19 mouse cellular contexts compared by ENCODE assay signal in the genomic region with DNA sequence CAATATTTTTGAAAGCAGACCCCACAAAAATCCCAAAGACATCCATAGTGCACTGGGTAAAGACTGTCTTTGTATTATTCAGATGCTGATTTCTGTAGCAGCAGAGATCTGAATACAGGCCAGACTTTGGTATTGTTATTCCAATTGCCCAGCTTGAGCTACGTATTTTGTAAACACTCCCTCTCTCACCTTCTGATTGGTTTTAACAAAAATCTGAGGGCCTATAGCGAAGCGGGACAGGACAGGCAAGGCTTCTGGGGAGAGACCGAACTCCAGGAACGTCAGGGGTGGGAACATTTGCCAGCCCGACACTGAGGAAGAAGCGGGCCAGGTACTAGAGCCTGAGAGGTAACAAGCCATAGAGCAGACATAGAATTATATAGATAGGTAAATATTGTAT. TPM values are rescaled to one million over a fixed set of nuclear protein-coding genes. Genes with fewer than 3 reads are reported as not detected.
"Had no signal": no experiment of that assay in that cellular context is flagged by ENCODE, and none has a peak within 500 bp of the region (broad histone marks: within the 10 kb centered on the region; RNA-seq: fewer than 3 reads in every experiment).

No protein-coding gene starts in this region.

- DNase-seq: kidney, postnatal 25 days; layer of hippocampus, postnatal 36 days; liver, embryonic 13.5 days; lung, adult 2 months; thymus, adult 18-20 months; thymus, postnatal 36 days had no signal

- H3K36me3 ChIP-seq: liver, embryonic 13.5 days; midbrain, embryonic 13.5 days had no signal

- H3K4me3 ChIP-seq: layer of hippocampus, adult 2 months; left cerebral cortex, adult 2 months; liver, embryonic 13.5 days; midbrain, embryonic 13.5 days had no signal

- ATAC-seq: midbrain, embryonic 13.5 days had no signal

- H3K4me1 ChIP-seq: midbrain, embryonic 13.5 days had no signal

- H3K9me3 ChIP-seq: liver, embryonic 13.5 days; midbrain, embryonic 13.5 days had no signal

- H3K27ac ChIP-seq: kidney, postnatal 0 days; layer of hippocampus, adult 2 months; left cerebral cortex, adult 2 months; liver, embryonic 13.5 days; macrophage; midbrain, embryonic 13.5 days had no signal

- H3K9ac ChIP-seq: liver, embryonic 13.5 days; midbrain, embryonic 13.5 days had no signal

- H3K27me3 ChIP-seq: liver, embryonic 13.5 days; midbrain, embryonic 13.5 days had no signal

RNA-seq across cellular contexts. Expression of a gene that starts 7.0 kb away (rescaled TPM):
- polyA plus RNA-seq: kidney, embryonic 14.5 days; kidney, postnatal 0 days; limb, embryonic 11.5 days; liver, embryonic 13.5 days; liver, embryonic 16.5 days; lung, embryonic 16.5 days; midbrain, embryonic 13.5 days; neural tube, embryonic 11.5 days; neural tube, embryonic 14.5 days; stomach, embryonic 16.5 days had no signal

RNA-seq across cellular contexts. Expression of a gene that starts 22.2 kb away (rescaled TPM):
- total RNA-seq: layer of hippocampus, postnatal 36 days; midbrain, postnatal 0 days had no signal
- polyA plus RNA-seq: macrophage; midbrain, postnatal 0 days had no signal
